Mouse (Mus musculus) heart, postnatal 25 days (tissue): ENCODE results near the gene Fahd1. TPM values are rescaled to one million over a fixed set of nuclear protein-coding genes. Genes with fewer than 3 reads are reported as not detected.

Experiments used
- DNase-seq: peaks from one replicate; pipeline ENCODE4 v3.0.0; 2022; ENCODE audit warnings: low spot score
- intact Hi-C: fragments of 180-260 bp; cut with DNase I; formaldehyde crosslinking; loops from one replicate; pipeline ENCODE4 v1.15.1; 2025
- total RNA-seq, 2 experiments: library from RNA; stranded (reverse); gene quantifications; 2 replicates each; pipeline ENCODE4 v1.2.3; 2021

Fahd1 gene
- total RNA-seq, 2 experiments from 2014 or later: 88.1 to 88.6 TPM

GRCm38 (mm10) chr17:24851381-24852125 lies 1.4 kb upstream of the Fahd1 start:
- no peak for DNase-seq
- intact Hi-C loops: no loop called here

- intact Hi-C loops: no loop called here
- no peak for DNase-seq
These were observed 586 bp upstream of the Fahd1 start for GRCm38 (mm10) chr17:24850773-24851127.

DNA sequence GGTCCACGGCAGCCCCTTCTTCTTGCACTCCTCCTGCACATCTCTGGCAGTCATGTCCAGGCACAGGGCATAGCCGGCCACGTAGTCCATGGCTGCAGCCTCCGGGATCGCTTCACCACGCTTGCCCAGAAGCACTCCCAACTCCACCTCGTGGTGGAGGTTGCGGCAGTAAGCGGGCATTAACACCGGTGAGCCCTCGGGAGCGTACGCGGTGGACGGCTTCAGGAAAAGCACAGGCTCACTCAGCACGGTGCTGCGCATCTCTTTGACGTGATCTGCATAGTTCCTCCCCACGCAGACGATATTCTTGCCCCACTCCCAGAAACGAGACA lies 465 bp downstream of the Fahd1 start:
- intact Hi-C loops: loop anchor here (2.0 kb wide), 1 partner anchor 37 kb away; the partner anchor contains the start of genes Nubp2 and Spsb3
- DNase-seq: no peak

DNA sequence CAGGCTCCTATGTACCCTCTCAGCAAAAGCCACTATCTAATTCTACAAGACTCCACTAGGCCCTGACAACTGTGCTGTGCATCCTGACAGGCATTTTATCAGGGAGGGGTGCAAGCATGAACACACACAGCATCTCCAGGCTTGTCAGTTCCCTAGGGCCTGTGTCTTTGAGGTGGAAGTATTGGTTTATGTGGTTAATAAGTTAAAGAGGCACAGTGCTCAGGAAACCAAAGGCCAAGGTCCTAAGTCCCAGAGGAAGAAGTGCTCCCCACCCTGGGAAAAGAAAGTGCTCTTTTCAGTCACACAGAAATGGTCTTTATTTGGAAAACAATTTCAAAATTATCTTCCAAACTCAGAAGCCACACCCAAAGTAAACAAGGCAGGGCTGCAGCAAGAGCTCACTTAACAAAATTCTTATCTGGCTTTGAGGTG lies 1.5 kb downstream of the Fahd1 start:
- intact Hi-C loops: loop anchor here (2.0 kb wide), 1 partner anchor 38 kb away; the partner anchor contains the start of genes Nubp2 and Spsb3
- no peak for DNase-seq

DNA sequence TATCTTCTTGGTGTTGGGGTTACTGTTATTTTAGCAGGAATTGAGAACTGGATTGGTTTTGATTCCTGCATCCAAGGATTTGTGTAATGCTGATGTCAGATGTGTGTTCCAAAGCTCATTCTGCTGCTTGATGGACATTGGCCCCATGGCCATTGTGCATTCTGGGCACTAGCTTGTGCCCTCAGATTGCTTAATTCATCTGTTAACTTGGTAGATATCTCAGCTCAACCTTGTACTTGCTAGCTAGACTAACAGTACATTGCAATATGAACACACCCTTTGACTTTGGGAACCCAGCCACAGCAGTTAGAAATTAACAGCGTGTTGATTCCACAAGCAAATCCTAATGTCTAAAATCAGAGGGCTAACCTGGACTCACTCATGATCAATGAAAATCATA lies 2.8 kb downstream of the Fahd1 start:
- no peak for DNase-seq
- intact Hi-C loops: no loop called here

GRCm38 (mm10) chr17:24844525-24844924 lies 5.6 kb downstream of the Fahd1 start:
- no peak for DNase-seq
- intact Hi-C loops: no loop called here

GRCm38 (mm10) chr17:24842631-24843030 lies 7.5 kb downstream of the Fahd1 start:
- DNase-seq: no peak
- intact Hi-C loops: no loop called here

DNA sequence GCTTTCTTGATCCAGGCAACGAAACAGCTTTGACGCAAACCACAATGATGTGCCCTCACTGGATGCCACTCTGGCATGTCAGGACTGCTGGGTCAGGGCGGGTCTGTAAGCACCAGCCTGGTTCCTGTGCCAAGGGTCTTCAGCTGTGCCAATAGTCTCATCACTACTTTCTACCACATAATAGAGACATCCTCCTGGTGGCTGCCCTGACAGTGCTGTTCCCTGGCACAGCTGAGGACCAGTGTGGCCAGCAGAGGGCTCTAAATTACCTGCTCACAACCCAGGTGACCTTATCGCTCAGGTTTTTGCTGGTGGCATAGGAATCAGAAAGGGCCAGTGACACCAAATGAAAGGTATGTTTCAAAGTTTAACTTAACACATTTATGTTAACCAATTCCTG lies 9.0 kb downstream of the Fahd1 start:
- DNase-seq: no peak
- intact Hi-C loops: no loop called here

DNA sequence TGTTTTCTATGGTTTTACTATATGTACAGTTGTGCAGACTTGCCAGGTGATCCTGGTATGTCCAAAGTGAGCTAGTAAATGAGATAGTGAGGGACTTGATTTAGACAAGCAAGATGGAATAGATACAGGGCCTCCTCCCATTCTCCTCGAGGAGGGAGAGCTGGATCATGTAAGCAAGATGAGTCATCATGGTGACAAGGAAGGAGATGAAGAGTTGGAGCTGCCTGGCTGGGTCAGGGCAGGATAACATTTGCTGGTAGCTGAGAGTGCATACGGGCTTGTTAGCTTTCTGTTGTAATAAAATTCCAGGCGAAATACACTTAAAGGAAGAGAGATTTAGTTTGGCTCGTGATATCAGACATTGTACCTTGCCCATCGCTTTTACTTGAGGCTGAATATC lies 9.8 kb downstream of the Fahd1 start:
- intact Hi-C loops: no loop called here
- DNase-seq: no peak

- intact Hi-C loops: no loop called here
- no peak for DNase-seq
These were observed 10.3 kb downstream of the Fahd1 start, which contains the start of gene Hagh for GRCm38 (mm10) chr17:24839842-24840241. Gene Hagh (plus strand): TSS chr17:24840143.

DNA sequence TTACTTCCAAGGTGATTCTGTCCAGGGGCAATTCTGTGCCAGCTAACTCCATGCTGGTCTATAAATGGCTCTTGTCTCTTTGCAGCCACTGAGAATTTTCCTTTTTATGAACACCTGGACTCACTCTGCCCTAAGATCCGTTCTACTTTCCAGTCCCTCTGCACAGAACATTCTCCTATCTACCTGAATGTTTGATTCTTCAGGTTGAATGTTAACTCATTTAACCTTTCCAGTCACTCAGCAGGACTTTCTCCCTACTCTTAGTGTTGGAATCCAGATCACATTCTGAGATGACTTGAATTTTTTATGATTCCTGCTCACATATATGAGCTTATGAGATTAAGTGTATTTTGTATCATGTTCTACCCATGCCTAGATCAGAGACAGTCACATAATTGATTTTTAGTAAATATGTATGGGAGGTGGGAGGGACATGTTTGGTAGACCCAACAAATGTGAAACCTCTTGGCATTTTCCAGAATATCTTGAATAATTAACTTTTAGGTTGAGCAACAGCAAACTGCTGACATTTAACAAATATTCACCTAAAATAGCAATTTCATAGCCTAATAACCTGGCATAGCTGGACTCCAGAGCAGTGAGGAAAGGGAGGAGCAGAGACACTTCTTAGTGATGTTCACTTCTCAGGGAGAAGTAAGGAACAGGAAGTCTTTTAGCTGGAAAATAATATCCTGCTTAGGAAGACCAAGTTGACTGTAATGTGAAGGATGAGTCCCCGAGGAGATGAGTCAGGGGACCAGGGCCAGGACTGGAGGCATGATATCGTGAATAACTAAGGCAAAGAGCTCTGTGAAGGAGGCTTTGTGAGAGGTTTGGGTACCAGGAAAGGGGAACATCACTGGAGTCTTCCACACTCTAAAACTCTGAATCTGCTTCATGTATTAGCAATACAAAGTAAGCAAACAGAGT lies 28.5 kb downstream of the Fahd1 start:
- DNase-seq: no peak
- intact Hi-C loops: no loop called here

DNA sequence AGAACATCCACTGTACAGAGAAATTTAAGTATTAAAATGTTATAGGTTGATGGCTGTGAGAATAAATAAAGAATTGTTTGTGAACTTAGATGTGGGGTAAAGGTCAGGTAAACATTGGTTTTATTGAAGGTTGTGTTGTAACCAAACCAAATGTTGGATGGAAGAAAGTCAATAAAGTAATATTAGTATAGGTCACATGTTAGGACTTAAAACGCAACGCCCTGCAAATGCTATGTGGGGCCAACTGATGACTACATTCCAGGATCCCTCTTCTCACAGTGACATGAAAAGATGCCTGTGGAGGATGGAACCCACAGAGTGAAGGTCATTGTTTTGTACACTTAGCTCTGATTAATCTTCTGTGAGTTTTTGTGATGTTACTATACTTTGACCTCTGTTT lies 30.7 kb downstream of the Fahd1 start:
- intact Hi-C loops: no loop called here
- no peak for DNase-seq

DNA sequence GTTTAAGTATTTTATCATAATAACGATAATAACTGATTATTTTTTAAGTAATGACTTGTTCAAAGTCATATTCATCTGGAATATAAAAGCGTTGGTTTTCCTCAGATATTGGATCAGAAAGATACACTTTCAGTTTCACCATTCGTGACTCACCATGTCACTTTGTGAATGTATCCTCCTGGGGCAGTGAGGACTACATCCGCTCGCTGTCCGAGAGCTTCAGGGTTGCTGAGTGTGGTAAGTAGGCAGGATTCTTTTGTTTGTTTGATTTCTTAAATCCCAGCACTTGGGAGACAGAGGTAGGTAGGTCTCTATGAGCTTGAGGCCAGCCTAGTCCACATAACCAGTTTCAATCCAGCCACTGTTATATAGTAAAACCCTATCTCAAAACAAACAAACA lies 32.0 kb downstream of the Fahd1 start:
- intact Hi-C loops: no loop called here
- no peak for DNase-seq

DNA sequence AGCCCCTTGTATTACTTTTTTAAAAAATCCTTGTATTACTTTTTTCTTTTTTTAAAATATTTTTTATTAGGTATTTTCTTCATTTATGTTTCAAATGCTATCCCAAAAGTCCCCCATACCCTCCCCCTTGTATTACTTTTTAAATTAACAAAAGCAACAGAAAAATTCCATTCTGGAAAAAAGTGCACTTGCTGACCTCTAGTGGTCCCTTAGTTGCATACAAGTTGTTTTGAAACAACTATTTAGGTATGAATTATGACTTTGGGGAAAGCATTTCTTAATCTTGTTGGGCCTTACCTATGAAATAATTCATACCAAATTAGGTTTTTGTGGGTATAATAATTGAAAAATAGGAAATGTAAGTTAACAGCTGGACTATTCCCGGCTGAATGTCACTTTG lies 32.7 kb downstream of the Fahd1 start:
- intact Hi-C loops: loop anchor here (1.0 kb wide), 1 partner anchor 72 kb away; no protein-coding TSS in a partner anchor
- DNase-seq: no peak

DNA sequence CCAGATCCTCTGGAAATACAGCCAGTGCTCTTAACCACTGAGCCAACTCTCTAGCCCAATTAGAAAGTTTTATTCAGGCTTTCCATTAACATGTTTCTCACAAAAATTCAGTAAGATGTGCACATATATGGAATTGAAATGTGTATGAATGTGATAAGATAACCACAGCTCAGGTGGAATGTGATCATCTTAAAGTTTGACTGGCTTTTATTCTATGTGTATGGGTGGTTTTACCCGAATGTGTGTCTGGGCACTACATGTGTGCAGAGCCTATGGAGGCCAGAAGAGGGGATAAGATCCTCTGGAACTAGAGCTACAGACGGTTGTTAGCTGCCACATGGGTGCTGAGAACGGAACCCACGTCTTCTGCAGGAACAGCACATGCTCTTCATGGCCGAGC lies 34.9 kb downstream of the Fahd1 start:
- intact Hi-C loops: no loop called here
- DNase-seq: no peak

- no peak for DNase-seq
- intact Hi-C loops: no loop called here
These were observed 37.9 kb downstream of the Fahd1 start for GRCm38 (mm10) chr17:24812215-24812614.

- no peak for DNase-seq
- intact Hi-C loops: no loop called here
These were observed 39.0 kb downstream of the Fahd1 start for GRCm38 (mm10) chr17:24811211-24811610.

GRCm38 (mm10) chr17:24803952-24804951 lies 45.9 kb downstream of the Fahd1 start, which contains the start of gene Meiob:
Gene Meiob (plus strand): TSS chr17:24804289.
- peak; percentile 6 for DNase-seq
- intact Hi-C loops: no loop called here

GRCm38 (mm10) chr17:24800524-24800923 lies 49.6 kb downstream of the Fahd1 start:
- intact Hi-C loops: no loop called here
- no peak for DNase-seq

GRCm38 (mm10) chr17:24799476-24799875 lies 50.7 kb downstream of the Fahd1 start:
- intact Hi-C loops: no loop called here
- no peak for DNase-seq
